Mouse (Mus musculus): Measurements from ENCODE around the gene Cox6a2.

DNA sequence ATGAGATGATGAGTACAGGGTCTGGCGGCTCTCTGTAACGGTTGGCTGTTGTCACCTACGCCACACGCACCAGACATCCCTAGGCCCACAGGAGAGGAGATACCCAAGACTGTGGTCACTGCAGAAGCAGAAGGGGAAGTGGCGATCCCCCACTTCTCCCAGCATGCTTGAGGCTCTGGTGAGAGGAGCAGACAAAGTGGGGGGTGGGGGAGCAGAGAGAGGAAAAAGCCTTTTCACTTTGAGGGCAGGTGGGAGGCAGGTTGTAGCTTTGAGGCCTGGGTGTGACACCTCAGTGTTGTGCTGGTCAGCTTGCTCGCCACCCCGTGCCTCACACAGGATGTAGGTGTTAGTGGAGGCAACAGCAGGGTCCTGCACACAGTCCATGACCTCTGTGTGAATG lies 26.1 kb downstream of the Cox6a2 start:
- no peak for TF ChIP-seq TAL1 (IDR thresholded peaks at IDR 0.05; ENCODE audit: low read length)
- TF ChIP-seq GATA1 (IDR thresholded peaks at IDR 0.05; ENCODE audit: low read length) = no peak

All from erythroblast, embryonic 14.5 days (primary cell).